Mouse (Mus musculus) frontal cortex, postnatal 14 days (tissue): ENCODE measurements around the gene Ccdc155.
A peak's percentile ranks its signal among the peaks of the same experiment; 100 is the strongest.

ENCODE experiments used
- DNase-seq, 2 experiments: peaks; one replicate each; pipeline ENCODE4 v3.0.0; 2022; ENCODE audit warnings: low spot score in 2 of 2

Ccdc155 gene

GRCm38 (mm10) chr7:45145460-45145859, 59.2 kb downstream of the Ccdc155 start:
- DNase-seq: no peak

GRCm38 (mm10) chr7:45144368-45145174, 60.1 kb downstream of the Ccdc155 start:
- DNase-seq: no peak

- no peak for DNase-seq
These were observed 62.8 kb downstream of the Ccdc155 start for GRCm38 (mm10) chr7:45141914-45142313.

- no peak for DNase-seq
These were observed 63.4 kb downstream of the Ccdc155 start for GRCm38 (mm10) chr7:45141319-45141718.

- DNase-seq: no peak
These were observed 64.6 kb downstream of the Ccdc155 start for GRCm38 (mm10) chr7:45139904-45140723.

- DNase-seq: no peak
These were observed 66.3 kb downstream of the Ccdc155 start for GRCm38 (mm10) chr7:45138403-45138802.

GRCm38 (mm10) chr7:45137171-45138006, 67.3 kb downstream of the Ccdc155 start:
- no peak for DNase-seq

- peak; percentile 81 to 83 for DNase-seq
These were observed 68.6 kb downstream of the Ccdc155 start, which contains the start of the genes Gm45713 and Flt3l for GRCm38 (mm10) chr7:45135993-45136567. TSS of gene Gm45713 (minus strand) at chr7:45136231. TSS of gene Flt3l (minus strand) at chr7:45136432.

GRCm38 (mm10) chr7:45135370-45135769, 69.3 kb downstream of the Ccdc155 start:
- DNase-seq: no peak

- no peak for DNase-seq
These were observed 70.1 kb downstream of the Ccdc155 start for GRCm38 (mm10) chr7:45134544-45135026.
